Mouse (Mus musculus) midbrain, embryonic 13.5 days (tissue): ENCODE measurements at regions not wholly inside any gene's neighbourhood (a gene's known extent, or its start where the extent isn't known, plus 50 kb on each side); places are given as distances from the start of the nearest gene placed in this dataset.

Source experiments
- ATAC-seq: fragments of 200-750 bp; cut with Nextera tagmentation; 2 replicates; pipeline ENCODE4 v1.8.0; 2017; ENCODE audit warnings: mild to moderate bottlenecking, moderate TSS enrichment, moderate library complexity
- H3K27ac ChIP-seq: fragments of 300-500 bp; sonication (generic); 2 replicates; pipeline ENCODE4 v1.5.1; 2015; ENCODE audit warnings: inconsistent platforms, mild to moderate bottlenecking, moderate library complexity
- H3K27me3 ChIP-seq: fragments of 300-500 bp; sonication (generic); 2 replicates; pipeline ENCODE4 v1.6.1; 2015; ENCODE audit warnings: mild to moderate bottlenecking, inconsistent platforms
- H3K36me3 ChIP-seq: fragments of 300-500 bp; sonication (generic); 2 replicates; pipeline ENCODE4 v1.6.1; 2015; ENCODE audit warnings: mild to moderate bottlenecking, inconsistent platforms
- H3K4me1 ChIP-seq: fragments of 300-500 bp; sonication (generic); replicated peaks from 2 replicates; pipeline ENCODE4 v1.6.1; 2015; ENCODE audit warnings: inconsistent platforms
- H3K4me2 ChIP-seq: fragments of 300-500 bp; sonication (generic); replicated peaks from 2 replicates; pipeline ENCODE4 v1.6.1; 2015; ENCODE audit warnings: moderate library complexity, mild to moderate bottlenecking, inconsistent platforms
- H3K4me3 ChIP-seq: fragments of 300-500 bp; sonication (generic); replicated peaks from 2 replicates; pipeline ENCODE4 v1.5.1; 2015; ENCODE audit warnings: mild to moderate bottlenecking, inconsistent platforms
- H3K9ac ChIP-seq: fragments of 300-500 bp; sonication (generic); replicated peaks from 2 replicates; pipeline ENCODE4 v1.6.1; 2015; ENCODE audit warnings: mild to moderate bottlenecking, inconsistent platforms
- H3K9me3 ChIP-seq: fragments of 300-500 bp; sonication (generic); 2 replicates; pipeline ENCODE4 v1.6.1; 2016; ENCODE audit warnings: mild to moderate bottlenecking, inconsistent platforms
- WGBS: fragments of 180-500 bp; shearing (Covaris S2); methylation state at CpG from one replicate; pipeline ENCODE4 v1.1.7; 2015; 5-methylcytosine and 5-hydroxymethylcytosine counted together

DNA sequence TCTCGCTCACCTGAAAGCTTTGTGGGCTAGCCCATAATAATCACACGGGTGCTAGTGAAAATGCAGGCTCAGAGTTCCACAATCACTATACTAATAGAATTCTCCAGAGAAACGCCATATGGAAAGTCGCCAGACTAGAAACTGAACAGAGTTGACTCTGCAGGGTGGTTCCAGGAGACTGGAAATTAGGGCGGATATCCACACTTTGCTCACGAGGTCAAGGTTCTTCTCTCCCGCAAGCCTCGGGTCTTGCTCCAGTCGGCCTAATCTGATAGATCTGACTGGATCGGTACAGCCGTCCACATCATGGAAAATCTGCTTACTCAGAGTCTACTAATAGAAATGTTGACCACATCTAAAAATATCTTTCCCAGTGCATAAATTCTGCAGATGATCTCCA, 61.6 kb upstream of the Sfrp2 start:
- H3K4me1 ChIP-seq, result no peaks in the 10 kb centered on the region
- H3K27ac ChIP-seq, result no peak overlapping the region
- H3K4me3 ChIP-seq, result no peak overlapping the region
- H3K27me3 ChIP-seq, result no peaks in the 10 kb centered on the region
- H3K4me2 ChIP-seq, result no peak overlapping the region
- H3K36me3 ChIP-seq, result no peaks in the 10 kb centered on the region
- H3K9me3 ChIP-seq, result no peaks in the 10 kb centered on the region
- 92% methylated on average over 11 of the region's 11 CpGs for whole genome bisulfite sequencing
- no peak overlapping the region for H3K9ac ChIP-seq
- ATAC-seq, result no peak

DNA sequence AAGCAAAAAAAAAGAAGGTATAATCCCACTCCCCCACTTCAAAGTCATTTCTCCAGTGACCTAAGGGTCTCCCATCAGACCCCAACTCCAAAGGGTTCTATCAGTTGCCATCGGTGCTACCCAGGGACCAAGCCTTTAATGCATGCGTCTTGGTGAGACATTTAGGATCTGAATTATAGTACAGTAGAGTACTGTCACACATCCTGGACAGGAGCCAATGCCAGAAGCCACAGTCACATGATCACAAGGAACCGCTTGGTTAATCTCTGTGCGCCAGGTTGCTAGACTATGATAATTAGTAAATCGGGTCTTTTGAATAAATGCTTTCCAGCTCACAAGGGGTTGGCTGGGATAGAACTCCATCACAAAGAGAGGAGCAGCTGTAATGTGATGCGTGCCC, 60.9 kb upstream of the Sfrp2 start:
- no peak overlapping the region for H3K4me2 ChIP-seq
- H3K27ac ChIP-seq, result no peak overlapping the region
- H3K4me1 ChIP-seq, result no peaks in the 10 kb centered on the region
- H3K9ac ChIP-seq, result no peak overlapping the region
- ATAC-seq, result no peak
- H3K4me3 ChIP-seq, result no peak overlapping the region
- no peaks in the 10 kb centered on the region for H3K36me3 ChIP-seq
- no peaks in the 10 kb centered on the region for H3K9me3 ChIP-seq
- no peaks in the 10 kb centered on the region for H3K27me3 ChIP-seq
- 96% methylated on average over 6 of the region's 6 CpGs for WGBS

DNA sequence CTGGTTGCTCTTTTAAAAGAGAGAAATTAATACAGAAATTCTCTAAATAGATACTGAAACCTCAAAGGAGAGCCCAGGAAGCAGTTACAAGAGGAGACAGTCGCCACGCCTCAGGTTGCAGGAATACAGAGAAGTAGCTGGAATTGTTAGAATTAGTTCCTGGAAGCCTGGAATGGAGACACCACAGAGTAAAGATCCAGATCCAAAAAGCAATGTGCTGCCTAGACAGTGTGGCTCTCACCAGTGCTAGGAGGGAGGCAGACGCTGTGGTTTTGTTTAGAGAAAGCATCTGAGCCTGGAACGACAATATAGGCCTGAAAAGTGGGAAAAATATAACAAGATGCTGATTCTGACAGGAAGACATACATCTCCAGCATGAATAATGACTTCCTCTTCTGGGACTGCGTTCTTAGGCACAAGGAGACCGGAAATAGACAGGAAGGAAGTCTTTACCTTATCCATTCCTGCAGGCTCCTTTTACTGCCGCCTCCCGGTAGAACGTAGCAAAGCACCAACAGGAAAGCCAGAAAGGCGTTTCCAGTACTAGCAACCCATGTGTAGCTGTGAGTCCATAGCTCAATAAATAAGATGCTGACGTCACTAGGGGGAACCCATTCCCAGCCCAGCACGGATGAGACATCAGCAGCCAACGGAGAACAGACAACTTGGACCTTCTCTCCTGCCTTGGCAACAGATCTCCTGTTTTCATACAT, 59.4 kb upstream of the Sfrp2 start:
- H3K9ac ChIP-seq, result no peak overlapping the region
- no peak overlapping the region for H3K4me3 ChIP-seq
- no peak overlapping the region for H3K27ac ChIP-seq
- no peak for ATAC-seq
- 78% methylated on average over 13 of the region's 13 CpGs for WGBS
- H3K4me1 ChIP-seq, result no peaks in the 10 kb centered on the region
- H3K4me2 ChIP-seq, result no peak overlapping the region
- no peaks in the 10 kb centered on the region for H3K9me3 ChIP-seq
- H3K27me3 ChIP-seq, result no peaks in the 10 kb centered on the region
- no peaks in the 10 kb centered on the region for H3K36me3 ChIP-seq

DNA sequence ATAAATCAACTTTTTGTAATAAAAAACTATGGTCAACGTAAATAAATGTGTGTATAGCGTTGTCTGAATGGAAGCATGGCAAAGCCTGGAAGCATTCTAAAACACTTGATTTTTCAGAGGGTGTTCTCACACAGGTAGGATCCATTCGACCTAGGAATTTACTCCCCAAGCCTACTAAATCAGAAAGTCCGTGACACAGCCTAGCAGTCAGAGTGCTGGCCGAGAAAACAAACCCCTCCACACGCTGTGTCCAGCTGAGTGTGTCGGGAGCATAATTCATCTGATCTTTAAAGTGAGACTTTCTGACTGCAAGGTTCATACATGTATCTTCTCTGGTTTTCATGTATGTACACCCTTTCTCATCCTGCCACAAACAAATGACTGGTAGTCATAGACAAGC, 58.8 kb upstream of the Sfrp2 start:
- H3K36me3 ChIP-seq, result no peaks in the 10 kb centered on the region
- H3K4me2 ChIP-seq, result no peak overlapping the region
- no peak for ATAC-seq
- H3K27me3 ChIP-seq, result no peaks in the 10 kb centered on the region
- no peak overlapping the region for H3K4me3 ChIP-seq
- WGBS, result 87% methylated on average over 7 of the region's 7 CpGs
- H3K4me1 ChIP-seq, result no peaks in the 10 kb centered on the region
- no peaks in the 10 kb centered on the region for H3K9me3 ChIP-seq
- H3K9ac ChIP-seq, result no peak overlapping the region
- H3K27ac ChIP-seq, result no peak overlapping the region

DNA sequence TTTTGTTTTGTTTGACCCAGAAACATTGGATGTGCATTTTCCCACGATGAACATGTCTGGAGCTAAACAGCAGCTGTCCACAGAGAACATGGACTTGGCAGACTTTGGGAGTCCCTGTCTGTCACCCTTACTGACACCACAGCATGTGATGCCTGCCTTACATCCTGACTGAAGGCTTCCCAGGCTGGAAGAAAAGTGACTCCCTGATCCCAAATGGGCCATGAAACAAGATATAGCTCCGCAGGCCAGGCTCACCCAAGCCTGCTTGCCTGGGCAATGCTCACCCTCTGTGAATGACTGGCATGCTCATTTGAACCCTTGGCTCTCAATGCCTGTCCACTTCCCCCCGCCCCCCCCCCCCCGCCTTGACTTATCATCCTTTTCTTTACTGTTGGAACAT, 57.1 kb upstream of the Sfrp2 start:
- Histone ChIP-seq H3K9me3 (no peaks in the 10 kb centered on the region), H3K4me3 (no peak overlapping the region), H3K27ac (no peak overlapping the region), H3K4me2 (no peak overlapping the region), H3K4me1 (no peaks in the 10 kb centered on the region), H3K36me3 (no peaks in the 10 kb centered on the region), H3K27me3 (no peaks in the 10 kb centered on the region), H3K9ac (no peak overlapping the region)
- no peak for ATAC-seq
- WGBS, result 84% methylated on average over 4 of the region's 4 CpGs

DNA sequence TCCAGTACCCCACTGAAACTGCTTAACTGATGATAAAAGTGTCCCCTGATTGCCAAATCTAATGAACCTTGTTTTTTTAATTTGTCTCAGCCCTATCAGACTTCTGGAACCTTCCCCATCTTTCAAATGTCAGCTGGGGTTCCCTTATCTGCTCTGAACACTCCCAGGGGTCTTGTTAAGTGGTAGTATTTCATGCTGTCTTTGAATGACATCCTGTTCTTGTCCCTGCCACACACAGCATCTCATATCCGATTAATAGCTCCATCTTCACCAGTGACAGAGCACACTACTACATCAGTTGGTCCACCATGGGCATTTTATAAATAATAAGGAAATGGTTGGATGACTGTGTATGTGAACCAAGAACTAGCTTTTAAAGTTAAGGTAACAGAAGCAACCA, 56.6 kb upstream of the Sfrp2 start:
- no peak overlapping the region for H3K9ac ChIP-seq
- H3K36me3 ChIP-seq, result no peaks in the 10 kb centered on the region
- WGBS, result 66% methylated on average over 1 of the region's 1 CpGs
- no peaks in the 10 kb centered on the region for H3K9me3 ChIP-seq
- no peak for ATAC-seq
- H3K4me1 ChIP-seq, result no peaks in the 10 kb centered on the region
- H3K4me3 ChIP-seq, result no peak overlapping the region
- no peak overlapping the region for H3K27ac ChIP-seq
- no peaks in the 10 kb centered on the region for H3K27me3 ChIP-seq
- H3K4me2 ChIP-seq, result no peak overlapping the region

DNA sequence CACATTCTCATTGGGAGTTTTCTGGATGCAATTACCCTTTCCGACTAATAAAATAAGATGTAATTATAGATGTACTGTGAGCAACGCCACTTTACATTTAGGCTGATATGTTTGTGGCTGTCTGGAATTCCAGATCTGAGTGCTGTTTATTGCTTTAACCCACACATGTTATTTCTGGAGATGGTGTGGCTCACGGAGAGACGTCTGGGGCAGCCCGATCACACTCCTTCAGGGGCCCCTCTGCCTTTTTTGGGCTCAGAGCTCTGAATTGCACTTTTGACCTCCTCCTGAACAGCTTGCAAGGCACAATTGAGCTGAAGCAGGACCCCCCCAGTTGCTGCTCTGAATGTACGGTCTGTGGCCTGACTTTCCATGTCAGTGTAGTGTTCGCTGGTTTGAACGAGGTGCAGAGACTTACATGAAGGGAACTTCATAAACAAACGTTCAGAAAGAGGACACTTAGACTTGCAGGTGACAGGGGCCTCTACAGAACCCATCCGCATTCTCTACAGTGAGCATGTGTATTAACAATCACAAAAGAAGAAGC, 55.1 kb upstream of the Sfrp2 start:
- 68% methylated on average over 10 of the region's 10 CpGs for WGBS
- no peak overlapping the region for H3K9ac ChIP-seq
- no peak for ATAC-seq
- H3K27me3 ChIP-seq, result no peaks in the 10 kb centered on the region
- H3K9me3 ChIP-seq, result no peaks in the 10 kb centered on the region
- H3K36me3 ChIP-seq, result no peaks in the 10 kb centered on the region
- H3K4me3 ChIP-seq, result no peak overlapping the region
- no peak overlapping the region for H3K4me2 ChIP-seq
- no peak overlapping the region for H3K27ac ChIP-seq
- H3K4me1 ChIP-seq, result no peaks in the 10 kb centered on the region

DNA sequence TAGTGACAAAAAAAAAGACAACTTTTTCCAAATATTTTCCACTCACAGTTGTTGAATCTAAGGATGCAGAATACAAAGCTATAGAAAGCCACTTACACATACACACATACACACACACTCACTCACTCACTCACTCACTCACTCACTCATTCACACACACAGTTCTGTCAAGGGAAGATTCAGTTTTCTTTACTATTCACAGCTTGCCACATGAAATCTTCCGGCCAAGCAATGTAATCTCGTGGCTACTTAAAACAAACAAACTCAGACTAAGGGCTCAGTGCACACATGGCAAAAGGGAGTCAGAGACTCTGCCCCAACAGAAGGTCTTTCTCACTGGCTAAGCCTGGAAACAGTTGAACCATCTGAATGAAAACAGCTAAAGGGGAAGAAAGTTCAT, 53.8 kb upstream of the Sfrp2 start:
- ATAC-seq, result no peak
- Histone ChIP-seq H3K36me3 (no peaks in the 10 kb centered on the region), H3K4me2 (no peak overlapping the region), H3K27ac (no peak overlapping the region), H3K9me3 (no peaks in the 10 kb centered on the region), H3K27me3 (no peaks in the 10 kb centered on the region), H3K4me1 (no peaks in the 10 kb centered on the region), H3K4me3 (no peak overlapping the region), H3K9ac (no peak overlapping the region)
- 77% methylated on average over 2 of the region's 2 CpGs for WGBS

DNA sequence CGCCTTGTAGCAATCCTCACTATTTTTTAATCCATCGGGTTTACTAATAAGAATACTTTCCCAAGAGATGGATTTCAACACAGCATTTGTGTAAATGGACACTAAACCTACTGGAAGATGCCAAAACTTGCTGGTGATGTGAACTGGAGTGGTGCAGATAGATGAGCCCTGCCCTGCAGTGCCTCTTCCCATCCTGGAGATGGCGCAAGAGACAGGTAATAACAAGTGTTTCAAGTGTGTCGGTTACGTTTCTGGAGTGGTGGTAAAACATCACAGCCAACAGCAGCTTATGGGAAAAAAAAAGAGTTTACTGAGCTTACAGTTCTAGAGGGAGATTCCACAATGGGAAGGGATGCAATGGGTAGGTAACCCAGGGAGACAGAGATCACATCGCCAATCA, 51.5 kb upstream of the Sfrp2 start:
- no peak overlapping the region for H3K9ac ChIP-seq
- H3K27ac ChIP-seq, result no peak overlapping the region
- 55% methylated on average over 6 of the region's 6 CpGs for WGBS
- H3K36me3 ChIP-seq, result no peaks in the 10 kb centered on the region
- no peak overlapping the region for H3K4me2 ChIP-seq
- H3K27me3 ChIP-seq, result no peaks in the 10 kb centered on the region
- no peak for ATAC-seq
- no peaks in the 10 kb centered on the region for H3K4me1 ChIP-seq
- no peak overlapping the region for H3K4me3 ChIP-seq
- H3K9me3 ChIP-seq, result no peaks in the 10 kb centered on the region
